Mouse (Mus musculus): ENCODE measurements around the gene Dtwd1. TPM values are rescaled to one million over a fixed set of nuclear protein-coding genes. Genes with fewer than 3 reads are reported as not detected.
"Not testable (repeated sequence)": the region's sequence is repeated elsewhere in the genome, so short reads cannot be mapped to it uniquely, and the experiment has no call there.

Gene Dtwd1
- 1 to 10 TPM; 6.1 to 6.3 TPM for total RNA-seq (2021)

DNA sequence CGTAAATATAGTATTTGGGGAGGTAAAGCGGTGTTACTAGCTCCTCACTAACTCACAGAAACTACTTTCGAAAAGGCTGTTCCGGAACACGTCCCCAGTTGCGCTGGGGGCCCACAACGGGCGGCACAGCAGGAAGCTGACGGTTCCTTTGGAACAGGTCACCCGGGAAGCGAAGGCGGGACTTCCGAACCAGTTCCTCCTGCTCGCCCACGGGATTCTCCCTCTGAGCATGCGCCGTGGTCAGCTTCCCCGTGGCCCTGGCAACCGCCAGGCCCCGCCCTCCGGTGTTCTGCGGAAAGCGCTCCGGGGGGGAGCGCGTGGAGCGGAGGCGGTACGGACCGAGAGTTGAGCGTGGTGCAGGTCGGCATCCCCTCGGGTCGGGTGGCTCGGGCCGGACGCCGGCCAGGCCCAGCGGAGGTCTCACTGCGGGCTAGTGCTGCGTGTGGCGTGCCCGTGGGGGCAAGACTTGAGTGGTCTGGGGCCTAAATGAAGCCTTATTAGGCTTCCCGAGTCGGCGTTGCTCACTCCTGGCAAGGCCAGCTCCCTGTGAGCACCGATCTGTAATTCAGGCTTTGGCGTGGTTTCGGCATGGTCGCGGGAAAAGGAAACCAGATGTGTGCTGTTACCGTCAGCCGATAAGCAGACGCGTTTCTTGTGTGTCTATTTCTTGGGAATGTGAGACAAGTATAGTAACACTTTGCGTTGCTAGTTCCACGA is at the start of gene Dtwd1, which contains the start of gene Fam227b:
Gene Dtwd1 (plus strand): TSS at position 287 of the 717 bp plus-strand sequence.
Gene Fam227b (minus strand): TSS at position 150 of the 717 bp plus-strand sequence.
- DNase-seq = peak; percentile 99

DNA sequence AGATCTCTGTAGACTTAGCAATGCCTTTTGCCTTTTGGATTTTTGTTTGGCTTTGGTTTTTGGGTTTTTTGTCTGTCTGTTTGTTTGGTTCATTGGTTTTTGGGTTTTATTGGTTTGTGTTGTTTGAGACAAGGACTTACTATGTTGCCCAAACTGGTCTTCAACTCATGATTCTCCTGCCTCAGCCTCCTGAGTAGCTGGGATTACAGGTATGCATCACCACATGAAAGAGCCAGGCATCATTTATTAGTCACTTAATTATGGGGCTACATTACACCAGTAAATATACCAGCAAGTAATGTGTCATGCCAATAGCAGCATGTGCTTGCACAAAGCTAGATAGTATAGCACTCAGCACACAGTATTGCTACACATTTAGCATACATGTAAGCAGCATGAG is 4.2 kb upstream of the Dtwd1 start:
- DNase-seq = no peak

DNA sequence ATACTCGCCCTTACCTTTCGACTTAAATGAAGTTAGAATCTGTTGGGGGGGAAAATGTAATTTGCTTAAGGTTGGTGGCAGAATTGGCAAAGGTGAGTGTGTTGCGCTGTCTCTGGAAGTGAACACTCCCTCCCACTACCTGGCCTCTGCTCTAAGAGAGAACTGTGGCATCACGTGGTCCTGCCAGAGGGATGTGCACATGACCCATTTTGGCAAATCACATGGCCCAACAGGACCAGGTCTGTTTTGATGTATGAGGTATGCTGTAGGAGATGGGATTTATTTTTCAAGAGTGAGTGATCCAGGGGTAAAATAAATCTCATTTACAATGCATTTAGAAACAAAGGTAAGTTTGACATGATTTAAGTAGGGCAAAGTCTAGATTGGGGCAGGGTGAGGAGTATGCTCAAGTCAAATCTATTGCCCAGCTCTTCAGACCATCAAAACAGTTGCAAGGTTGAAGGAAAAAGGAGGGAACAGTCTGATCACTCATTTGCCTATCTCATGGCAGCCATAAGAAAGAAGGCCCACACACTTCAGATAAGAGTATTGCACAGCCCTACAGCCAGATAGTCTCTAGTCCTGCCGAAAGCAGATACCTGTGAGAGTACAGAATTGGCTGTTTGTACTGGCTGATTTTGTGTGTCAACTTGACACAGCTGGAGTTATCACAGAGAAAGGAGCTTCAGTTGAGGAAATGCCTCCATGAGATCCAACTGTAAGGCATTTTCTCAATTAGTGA is 13.5 kb downstream of the Dtwd1 start:
- DNase-seq = no peak

DNA sequence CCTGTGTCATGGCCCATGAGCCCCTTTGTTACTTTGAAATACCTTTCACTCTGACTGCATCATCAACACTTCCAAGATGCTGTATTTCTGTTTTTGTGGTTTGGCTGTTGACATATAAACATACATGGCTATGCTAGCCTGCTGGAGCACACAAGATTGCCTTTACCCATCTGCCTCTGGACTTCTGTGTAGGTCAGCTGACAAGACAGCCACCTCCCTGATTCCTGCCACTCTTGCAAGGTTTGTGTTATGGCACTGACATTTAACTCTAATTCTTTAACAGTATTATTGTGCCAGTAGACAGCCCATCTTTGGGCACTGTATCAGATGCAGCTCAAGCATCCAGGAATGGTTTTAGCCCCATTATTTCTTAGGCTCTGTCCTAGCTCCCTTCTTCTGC is 14.4 kb downstream of the Dtwd1 start:
- no peak for DNase-seq

DNA sequence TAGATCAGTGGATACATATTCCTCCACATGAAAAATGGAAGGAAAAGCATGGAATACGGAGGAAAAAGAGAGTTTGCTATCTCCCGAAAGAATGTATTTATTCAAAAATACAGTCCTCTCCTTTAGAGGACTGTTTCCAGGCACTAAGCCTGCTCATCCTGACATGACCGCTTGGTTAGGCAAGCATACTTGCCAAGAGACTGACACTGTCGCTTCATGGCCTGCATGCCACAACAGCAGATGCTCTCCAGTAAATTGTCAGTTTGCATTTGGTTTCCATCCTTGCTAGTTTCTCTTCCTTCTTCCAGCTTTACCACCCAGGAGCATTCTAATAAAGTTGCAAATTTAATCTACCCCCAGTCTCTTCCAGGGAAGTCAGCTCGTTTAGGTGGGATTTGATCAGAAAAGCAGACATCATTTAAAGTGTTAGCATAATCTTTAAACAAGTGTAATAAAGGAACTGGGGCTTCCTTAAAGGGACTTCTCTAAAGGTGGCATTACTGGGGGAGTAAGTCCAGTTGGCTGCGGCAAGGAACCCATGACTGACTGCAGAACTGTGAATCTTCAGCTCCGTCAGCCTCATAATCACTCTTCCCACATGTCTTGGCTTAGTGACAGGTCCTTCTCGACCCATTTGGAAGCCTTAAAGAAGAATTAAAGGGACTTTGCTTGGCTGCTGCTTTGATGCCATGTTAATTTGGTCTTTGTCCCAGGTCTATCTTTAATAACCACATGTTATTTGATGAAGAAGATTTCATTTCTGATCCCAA is 15.1 kb downstream of the Dtwd1 start:
- no peak for DNase-seq

DNA sequence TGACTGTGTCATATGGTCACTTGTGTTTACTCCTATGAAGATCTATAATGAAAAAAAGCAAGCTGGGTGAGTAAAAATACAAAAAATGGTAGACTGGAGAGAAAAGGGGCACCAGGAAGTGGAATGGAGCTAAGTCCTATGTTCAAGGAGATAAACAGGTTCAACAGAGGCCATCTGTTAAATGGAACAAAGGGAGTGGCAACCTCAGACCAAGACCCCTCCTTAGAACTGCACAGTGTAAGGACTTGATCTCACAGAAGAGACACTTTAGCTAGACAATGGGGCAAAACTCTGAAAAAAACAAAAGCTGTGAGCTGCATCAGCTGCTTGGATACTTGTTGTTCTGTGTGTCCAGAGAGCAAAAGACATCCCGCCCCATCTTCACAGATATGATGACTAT is 19.5 kb downstream of the Dtwd1 start:
- no peak for DNase-seq

DNA sequence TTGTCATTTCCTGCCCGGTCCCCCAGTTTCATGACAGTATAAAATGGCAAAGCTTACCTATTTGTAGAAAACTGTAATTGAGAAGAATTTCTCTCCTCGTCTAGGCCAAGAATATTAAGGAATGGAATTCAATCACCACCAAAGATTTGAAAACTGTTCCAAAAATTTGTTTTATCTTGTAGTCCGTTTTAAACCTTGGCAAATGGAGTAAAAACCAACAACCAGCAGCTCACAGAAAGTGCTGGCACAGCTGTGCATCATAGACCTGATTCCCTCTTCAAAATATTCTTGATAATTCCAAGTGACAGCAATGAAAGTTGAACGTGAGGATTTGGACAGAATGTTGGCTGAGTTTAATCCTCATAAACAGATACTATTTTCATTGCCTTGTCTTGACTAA is 39.4 kb downstream of the Dtwd1 start:
- DNase-seq = no peak

DNA sequence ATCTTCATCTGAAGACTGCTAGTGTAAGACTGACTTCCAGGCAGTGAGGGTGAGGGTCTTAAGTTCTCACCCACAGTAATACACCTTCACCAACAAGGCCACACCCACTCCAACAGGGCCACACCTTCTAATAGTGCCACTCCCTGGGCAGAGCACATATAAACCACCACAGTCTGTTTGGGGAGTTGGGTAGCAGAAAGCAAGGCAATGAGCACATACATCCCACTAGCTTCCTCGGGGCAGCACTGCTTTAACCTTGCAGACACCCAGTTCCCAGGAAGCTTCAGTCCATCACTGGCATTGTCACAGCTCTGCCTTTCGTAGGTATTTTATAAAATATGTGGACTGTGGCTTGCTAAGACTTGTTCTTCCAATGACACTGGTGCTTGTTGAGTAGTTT is 40.2 kb downstream of the Dtwd1 start:
- no peak for DNase-seq

DNA sequence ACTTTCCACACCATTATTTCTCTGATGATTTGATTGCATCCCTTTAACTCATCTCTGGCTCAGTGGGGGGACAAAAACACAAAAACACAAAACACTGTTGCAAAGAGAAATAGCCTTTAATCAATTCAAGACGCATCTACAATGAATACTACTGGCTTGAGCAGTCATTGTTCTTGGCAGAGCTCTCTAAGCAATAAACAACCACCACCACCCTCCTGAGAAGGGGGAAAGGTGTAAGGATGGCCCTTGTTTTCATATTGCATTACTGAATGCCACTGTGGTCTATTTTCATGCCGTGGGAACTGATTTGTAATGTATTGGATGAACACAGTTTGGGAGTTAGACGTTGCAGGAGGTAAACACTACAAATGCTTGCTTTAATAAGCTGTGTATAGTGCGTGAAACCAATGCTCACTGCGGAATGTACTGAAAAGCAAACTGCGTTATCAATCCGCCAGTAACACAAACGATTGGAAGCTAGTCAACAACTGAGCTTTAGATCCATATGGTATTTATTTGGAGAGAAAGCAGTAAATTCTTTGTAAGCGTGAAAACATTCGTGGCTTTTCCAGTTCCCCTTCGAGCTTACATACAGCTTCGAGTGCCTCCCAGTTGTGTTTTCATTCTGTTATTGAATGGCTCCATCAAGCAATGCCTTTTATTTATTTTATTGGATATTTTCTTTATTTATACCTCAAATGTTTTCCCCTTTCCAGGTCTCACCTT is 43.9 kb downstream of the Dtwd1 start:
- no peak for DNase-seq

DNA sequence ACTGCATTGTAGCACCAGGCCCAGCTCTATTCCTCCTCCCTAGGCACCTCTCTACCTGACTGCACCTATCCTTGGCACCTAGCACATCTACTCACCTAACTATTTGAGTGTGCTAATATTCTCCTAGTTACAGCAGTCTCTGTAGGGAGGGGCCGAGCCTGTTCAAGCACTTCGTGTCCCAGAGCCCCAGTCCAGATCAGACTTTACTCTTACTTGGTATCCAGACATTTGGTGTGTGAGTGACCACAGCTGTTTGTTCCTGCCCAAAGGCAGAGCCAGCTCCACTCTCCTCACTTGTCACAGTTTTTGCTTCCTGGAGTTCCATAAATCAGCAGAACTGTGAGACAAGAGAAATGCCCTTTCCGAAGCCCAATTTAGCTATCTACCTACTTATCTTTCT is 47.0 kb downstream of the Dtwd1 start:
- DNase-seq = peak; percentile 7

DNA sequence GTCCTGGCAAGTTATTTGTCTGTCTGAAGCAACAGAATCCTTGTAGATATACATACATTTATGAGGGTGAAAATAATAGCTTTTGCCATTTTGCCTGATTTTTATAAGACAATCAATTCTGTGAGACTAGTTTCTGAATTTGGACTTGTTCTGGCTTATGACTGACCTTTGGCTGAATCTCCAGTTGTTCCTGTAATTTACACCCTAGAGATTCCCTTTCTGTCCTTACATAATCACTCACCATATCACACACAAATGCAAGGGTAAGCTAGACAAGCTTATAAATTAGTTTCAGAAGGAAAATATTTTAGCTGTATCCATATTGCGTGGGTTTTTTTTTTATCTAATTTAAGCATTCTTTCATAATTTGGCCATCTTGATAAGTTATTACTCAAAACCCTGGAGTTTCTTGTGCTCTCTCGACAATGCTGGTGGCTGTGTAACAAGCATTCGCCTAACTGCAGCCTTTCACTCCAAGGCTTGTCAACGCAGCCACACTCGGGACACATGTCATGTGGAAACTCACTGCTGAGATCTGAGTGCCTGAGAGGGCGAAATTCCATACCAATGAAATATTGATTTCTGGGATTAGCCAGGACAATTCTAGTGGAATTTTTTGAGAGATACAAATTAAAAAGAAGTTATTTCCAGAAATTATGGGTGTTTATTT is 59.2 kb downstream of the Dtwd1 start:
- no peak for DNase-seq

DNA sequence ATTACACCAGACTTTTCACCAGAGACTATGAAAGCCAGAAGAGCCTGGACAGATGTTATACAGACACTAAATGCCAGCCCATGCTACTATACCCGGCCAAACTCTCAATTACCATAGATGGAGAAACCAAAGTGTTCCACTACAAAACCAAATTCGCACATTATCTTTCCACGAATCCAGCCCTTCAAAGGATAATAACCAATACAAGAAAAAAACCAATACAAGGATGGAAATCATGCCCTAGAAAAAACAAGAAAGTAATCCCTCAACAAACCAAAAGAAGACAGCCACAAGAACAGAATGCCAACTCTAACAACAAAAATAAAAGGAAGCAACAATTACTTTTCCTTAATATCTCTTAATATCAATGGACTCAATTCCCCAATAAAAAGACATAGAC is 62.9 kb downstream of the Dtwd1 start, which contains the start of gene Gm17555:
Gene Gm17555 (plus strand): TSS at position 301 of the 400 bp plus-strand sequence.
- not testable (repeated sequence) for DNase-seq

Other genes starting within 250 kb of the Dtwd1 start
- gene Fgf7, start 117.5 kb upstream of the Dtwd1 start, total RNA-seq (2021) = under 1 TPM; 0.55 to 0.59 TPM
- not detected for gene Fam227b, start 137 bp upstream of the Dtwd1 start, total RNA-seq (2021)
- gene Gm17555, start 63.0 kb downstream of the Dtwd1 start, total RNA-seq (2021) = not detected